Mouse (Mus musculus) testis, adult 10 weeks (tissue): ENCODE measurements around the gene Fndc3b. TPM values are rescaled to one million over a fixed set of nuclear protein-coding genes. Genes with fewer than 3 reads are reported as not detected.

Experiments
- polyA plus RNA-seq: library from polyadenylated mRNA; stranded (reverse); fragments of 350-450 nt; fragmentation: Illumina TruSeq; extraction: RNeasy Lipid Tissue Mini Kit (QIAGEN cat#74804); gene quantifications from one replicate; pipeline ENCODE4 v1.2.3, GENCODE M21; 2014; ENCODE audit warnings: low read depth, low replicate concordance

Fndc3b gene
- polyA plus RNA-seq = 9.5 TPM

GRCm38 (mm10) chr3:27710648-27711428 is at the start of gene Fndc3b:
Fndc3b (minus strand) TSS chr3:27711307.

GRCm38 (mm10) chr3:27371276-27371621 is 339.9 kb downstream of the Fndc3b start, which contains the start of gene Ghsr:
Ghsr (plus strand) TSS chr3:27371351.

Other genes starting within 250 kb of the Fndc3b start
- not detected for gene Tmem212, start 185.1 kb upstream of the Fndc3b start, polyA plus RNA-seq
- 2.4 TPM for gene Pld1, start 227.4 kb upstream of the Fndc3b start, polyA plus RNA-seq